Mouse (Mus musculus): ENCODE results near the gene E030018B13Rik. TPM values are rescaled to one million over a fixed set of nuclear protein-coding genes. Genes with fewer than 3 reads are reported as not detected.

The E030018B13Rik gene
- not detected in 2 replicates for polyA plus RNA-seq (2021; fragmentation: Nextera tagmentation)
- long read RNA-seq, experiment 1, result 0 reads
- long read RNA-seq, experiment 2, result 0 reads

DNA sequence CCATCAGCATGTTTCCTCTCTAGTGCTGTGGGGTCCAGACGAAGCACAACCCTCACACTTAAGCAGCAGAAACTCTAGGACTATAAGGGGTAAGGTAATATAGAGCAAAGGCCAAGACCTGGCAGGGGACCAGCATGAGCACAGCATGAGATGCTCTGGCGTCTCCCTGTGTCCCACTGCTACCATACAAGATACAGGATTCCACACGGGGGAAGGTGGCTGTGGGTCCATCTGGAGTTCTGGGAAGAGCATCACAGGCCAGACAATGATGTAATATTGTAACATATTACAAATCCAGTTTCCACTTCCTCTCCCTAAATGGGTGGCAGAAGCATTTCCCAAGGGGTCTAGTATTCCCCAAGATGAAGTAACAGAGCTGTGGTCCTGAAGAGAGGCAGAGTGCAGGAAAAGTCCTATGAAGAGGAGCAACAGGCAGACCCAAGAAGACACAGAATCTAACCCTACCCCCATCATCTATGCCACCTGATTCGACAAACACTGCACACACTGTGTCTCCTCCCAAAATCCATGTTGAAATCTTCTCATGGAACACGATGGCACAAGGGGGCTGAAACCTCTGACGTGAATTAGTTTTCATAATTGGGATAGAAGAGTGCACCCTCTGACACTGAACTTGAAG is at the start of gene E030018B13Rik:
TSS of gene E030018B13Rik (plus strand) at position 590 of the 640 bp plus-strand sequence.

DNA sequence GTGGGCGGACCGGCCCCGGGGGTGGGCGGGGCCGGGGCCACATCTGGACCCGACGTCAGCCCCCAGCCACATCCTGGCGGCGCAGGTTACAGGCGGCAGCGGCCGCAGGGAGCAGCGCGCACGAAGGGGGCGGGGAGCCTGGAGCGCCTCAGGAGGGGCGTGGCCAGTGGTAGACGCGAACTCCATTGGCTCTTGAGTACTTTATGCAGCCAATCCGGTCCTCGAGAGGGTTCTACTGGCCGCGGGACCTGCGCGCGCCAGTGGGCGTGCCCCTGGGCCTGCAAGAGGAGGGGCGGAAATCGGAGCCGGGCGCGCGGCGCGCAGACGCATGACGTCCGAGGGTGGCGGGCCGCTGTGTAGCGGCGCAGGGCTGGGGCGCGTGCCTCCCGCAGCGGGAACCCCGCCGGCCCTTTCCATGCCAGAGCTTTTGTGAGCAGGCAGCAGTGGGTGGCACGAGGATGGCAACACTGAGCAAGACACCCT is 22.3 kb downstream of the E030018B13Rik start, which contains the start of gene Klf13:
TSS of gene Klf13 (minus strand) at position 2 of the 483 bp plus-strand sequence.

Other genes starting within 250 kb of the E030018B13Rik start
- 136 and 224 TPM in 2 replicates for gene Klf13, start 22.1 kb downstream of the E030018B13Rik start, polyA plus RNA-seq (2021; fragmentation: Nextera tagmentation)
- 0.03 and 0.09 TPM in 2 replicates for gene Trpm1, start 237.0 kb downstream of the E030018B13Rik start, polyA plus RNA-seq (2021; fragmentation: Nextera tagmentation)

Measured in layer of hippocampus, adult 6 months (tissue).